Mouse (Mus musculus) regulatory T cell (primary cell): ENCODE data around the gene Mlst8.

ENCODE experiments used
- in situ Hi-C: fragments of 300-600 bp; cut with MboI, MseI; formaldehyde crosslinking; loops from one replicate; pipeline ENCODE4 v1.15.1; 2025; ENCODE audit warnings: high pct_unique_total_duplicates

The Mlst8 gene

DNA sequence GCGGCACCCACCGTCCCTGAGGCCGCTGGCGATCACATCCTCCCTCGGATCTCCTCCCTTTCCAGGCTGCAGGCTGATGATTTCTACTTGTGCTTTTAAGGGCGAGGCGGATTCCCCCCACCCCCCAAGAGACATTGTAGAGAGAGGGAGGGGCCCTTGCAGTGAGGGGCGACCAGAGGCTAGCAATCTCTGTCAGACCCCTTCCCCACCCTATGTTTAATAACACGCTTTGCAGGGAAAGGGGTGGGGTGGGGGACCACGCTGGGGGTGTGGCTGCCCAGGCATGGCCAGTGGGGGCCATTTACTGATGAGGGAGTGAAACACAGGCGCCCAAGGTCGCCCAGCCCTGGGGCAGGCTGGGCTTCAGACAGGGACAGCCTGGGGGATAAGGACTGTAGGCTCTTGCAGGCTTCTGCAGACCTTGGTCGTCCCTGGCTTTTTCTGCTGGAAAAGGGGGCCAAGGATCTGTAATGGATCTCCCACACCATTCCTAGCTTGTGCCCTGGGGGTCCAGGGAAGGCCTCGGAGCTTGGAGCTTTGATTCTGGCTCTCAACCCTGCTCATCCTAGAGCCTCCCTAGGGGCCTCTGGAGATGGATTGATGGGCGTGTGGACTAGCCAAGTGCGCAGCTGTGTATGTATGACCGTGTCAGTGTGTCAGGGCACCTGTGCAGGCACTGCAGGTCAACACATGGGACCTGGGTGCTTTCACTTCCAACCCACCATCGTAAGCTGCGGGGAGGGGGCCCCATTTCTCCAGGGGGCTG, 10.6 kb upstream of the Mlst8 start:
- in situ Hi-C loops = no loop called here

DNA sequence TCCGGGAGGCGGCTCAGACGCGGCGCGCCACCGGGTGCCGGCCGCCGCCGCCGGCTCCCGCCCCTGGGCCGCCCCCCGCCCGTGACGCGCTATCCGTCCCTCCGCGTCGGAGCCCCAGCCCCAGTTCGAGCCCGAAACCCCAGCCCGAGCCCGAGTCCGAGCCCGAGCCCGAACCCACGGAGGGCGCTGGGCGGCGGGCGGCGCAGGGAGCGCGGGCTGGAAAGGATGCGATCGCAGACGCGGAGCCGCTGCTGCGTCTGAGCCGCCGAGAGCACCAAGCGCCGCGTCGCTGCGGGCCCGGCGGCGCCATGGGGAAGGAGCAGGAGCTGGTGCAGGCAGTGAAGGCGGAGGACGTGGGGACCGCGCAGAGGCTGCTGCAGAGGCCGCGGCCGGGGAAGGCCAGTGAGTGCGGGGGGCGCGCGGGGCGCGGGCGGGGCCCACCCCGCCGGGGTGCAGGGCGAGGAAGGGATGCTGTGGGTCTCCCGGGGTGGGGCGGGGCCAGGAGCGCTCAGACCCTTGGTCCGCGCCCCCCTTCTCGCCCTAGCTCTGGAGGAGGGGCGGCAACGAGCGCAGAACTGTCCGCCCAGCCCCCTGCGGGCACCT, 9.9 kb upstream of the Mlst8 start:
- in situ Hi-C loops = no loop called here

DNA sequence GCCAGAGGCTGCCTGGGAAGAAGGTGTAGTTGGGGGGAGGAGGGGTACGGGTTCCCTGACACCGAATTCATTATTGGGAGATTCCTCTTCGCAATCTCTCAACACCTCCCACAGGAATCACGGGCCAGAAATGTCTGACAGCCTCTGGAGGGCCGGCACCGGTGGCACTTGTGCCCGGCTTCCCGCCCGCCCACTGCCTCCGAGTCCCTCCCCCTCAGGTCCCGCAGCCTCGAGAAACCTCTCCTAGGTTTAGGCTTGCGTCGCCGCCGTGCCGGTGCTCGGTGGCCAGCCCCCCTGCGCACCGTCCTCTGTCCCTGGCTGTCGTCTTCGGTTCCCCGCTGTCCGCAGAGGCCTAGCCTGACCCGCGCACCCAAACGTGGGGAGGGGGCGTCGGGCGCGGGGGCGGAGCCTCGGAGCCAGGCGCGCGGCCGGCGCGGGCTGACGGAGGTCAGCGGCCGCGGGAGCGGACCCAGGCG, 9.3 kb upstream of the Mlst8 start, which contains the start of gene Caskin1:
TSS of gene Caskin1 (plus strand) at position 416 of the 476 bp plus-strand sequence.
- in situ Hi-C loops = no loop called here

DNA sequence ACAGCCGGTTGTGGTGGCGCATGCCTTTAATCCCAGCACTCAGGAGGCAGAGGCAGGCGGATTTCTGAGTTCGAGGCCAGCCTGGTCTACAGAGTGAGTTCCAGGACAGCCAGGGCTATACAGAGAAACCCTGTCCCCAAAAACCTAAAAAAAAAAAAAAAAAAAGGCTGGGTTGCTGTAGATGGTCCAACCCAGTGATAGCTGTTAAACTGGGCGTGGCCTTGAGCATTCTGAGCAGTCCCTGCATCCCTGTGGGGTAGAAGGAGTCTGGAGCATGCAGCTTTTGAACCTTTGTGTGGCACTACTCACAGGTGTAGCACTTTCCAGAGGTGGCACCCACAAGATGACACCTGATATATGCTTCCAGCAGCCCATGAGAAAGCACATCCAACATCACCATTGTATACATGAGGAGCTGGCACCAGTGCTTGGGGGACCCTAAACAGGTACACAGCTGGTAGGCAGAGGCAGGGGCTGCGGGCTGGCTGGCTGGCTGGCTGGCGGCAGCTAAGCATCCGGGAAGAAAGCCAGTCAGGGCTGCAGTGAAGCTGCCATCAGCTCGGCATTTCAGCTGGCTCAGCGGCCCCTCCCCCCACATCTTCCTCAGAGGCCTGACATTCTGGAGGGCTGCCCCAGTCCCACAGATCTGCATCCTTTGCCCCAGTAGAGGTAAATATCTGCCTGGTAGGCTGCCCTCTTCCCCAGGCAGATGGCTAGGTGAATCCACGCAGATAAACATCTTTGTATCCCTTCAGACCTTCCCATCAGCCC, 6.4 kb upstream of the Mlst8 start:
- in situ Hi-C loops = no loop called here

DNA sequence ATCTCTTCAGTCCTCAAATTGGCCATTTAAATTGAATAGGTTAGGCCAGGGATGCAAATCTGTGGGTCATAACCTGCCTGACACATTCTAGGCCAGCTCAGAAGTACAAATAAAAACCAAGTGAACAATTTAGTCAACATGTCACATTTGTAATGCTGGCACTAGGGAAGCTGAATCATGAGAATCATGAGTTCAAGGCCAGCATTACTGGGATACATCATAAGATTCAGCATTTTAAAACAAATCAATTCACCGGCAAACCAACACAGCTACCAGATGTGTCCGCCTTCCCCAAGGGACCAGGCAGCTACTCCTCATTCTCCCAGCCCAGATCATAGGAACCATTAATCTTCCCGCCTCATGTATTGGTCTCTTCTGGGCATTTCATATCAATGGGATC, 4.6 kb upstream of the Mlst8 start:
- in situ Hi-C loops = no loop called here

DNA sequence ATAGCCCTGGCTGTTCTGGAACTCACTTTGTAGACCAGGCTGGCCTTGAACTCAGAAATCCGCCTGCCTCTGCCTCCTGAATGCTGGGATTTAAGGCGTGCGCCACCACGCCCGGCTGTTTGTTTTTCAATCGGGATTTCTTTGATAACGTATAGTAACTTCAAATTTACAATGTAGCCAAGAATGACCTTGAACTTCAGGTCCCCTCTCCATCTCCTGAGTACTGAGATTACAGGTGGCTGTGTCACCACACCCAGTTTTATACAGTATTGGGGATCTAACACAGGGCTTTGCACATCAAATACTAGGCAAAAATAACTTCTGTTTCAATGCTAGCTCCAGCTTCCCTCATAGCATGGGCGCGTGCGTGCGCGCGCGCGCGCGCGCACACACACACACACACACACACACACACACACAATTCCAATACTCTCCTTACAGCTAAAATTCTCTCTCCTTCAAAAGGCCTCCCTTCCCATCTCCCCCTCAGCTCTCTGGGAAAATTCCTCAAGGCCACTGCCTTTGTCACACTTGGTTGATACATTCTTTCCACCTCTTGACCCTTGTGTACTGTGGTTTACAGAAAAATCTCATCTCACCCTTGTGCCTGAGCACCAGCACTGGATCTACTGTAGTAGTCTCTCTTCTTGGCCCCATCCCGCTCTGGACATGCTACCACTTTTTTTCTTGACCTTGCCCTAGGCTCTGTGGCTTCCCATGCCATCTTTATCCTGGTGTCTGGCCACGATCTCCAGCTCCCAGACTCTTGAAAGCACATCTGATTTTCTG, 2.3 kb upstream of the Mlst8 start:
- in situ Hi-C loops = no loop called here

DNA sequence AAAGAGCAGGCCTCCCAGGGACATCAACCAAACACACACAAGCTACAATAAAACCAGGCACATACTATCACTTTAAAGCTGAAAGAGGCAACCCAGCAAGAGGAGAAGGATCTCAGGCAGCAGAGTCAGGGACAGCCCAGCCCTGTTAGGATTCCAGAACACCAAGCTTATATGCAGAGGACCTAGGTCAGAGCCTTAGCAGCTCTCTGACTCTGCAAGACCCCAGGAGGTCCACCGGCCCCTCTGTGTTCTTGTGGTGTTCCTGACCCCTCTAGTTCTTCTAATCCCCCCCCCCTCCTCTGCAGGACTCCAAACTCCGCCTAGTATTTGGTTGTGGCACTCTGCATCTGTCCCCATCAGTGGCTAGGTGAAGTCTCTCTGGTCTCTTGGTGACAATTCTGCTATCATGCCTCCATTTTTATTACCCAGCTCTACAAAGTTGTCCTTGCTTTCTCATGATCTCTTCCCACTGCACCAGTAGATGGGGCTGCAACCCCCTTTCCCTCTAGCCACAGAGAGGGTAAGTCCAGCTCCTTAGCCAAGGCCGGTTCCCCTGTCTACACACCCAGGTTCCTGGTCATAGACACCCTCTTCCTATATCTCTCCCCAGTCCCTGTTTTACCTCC, 1.4 kb upstream of the Mlst8 start:
- in situ Hi-C loops = no loop called here

DNA sequence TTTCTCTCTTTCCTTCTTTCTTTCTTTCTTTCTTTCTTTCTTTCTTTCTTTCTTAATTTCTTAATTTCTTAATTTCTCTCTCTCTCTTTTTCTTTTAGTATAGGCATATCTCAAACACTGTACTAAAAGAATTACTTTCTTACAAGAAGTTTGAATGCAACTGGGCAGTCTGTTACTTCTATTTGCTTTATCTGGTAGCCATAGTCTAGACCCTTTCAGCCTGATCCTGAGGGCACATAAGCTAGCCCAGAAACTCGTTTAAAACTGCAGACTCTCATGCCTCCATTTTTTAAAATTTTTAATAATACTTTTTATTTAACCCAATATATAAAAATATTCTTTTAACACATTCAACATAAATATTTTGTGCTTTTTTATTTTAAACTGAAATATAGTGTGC, 553 bp upstream of the Mlst8 start:
- in situ Hi-C loops = no loop called here

DNA sequence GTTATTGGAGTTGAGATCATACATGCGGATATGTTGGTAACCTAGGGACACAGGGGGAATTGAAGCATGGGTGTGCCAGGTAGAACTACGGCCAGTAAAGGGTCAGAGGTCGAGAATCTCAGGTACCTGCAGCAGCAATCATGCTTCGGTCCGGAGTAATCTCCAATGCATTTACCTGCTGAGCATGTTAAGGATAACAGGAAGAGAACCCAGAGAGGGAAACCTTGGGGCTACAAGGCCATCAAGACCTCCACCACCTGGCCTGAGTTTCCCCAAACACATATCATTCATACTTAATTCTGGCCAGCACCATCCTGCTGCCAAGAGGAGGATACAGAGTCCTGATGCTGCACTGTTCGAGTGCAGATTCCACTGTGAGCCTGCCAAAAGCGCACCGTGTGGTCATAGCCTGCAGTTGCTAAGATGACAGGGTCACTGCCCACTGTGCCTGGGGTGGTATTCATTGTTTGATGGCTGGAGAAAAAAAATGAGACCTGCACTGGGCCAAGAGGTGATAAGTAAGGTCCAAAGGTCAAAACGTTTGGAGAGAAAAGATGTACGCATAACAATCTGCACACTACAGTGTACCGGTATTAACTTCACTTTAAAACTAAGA, 785 bp downstream of the Mlst8 start:
- in situ Hi-C loops = no loop called here

DNA sequence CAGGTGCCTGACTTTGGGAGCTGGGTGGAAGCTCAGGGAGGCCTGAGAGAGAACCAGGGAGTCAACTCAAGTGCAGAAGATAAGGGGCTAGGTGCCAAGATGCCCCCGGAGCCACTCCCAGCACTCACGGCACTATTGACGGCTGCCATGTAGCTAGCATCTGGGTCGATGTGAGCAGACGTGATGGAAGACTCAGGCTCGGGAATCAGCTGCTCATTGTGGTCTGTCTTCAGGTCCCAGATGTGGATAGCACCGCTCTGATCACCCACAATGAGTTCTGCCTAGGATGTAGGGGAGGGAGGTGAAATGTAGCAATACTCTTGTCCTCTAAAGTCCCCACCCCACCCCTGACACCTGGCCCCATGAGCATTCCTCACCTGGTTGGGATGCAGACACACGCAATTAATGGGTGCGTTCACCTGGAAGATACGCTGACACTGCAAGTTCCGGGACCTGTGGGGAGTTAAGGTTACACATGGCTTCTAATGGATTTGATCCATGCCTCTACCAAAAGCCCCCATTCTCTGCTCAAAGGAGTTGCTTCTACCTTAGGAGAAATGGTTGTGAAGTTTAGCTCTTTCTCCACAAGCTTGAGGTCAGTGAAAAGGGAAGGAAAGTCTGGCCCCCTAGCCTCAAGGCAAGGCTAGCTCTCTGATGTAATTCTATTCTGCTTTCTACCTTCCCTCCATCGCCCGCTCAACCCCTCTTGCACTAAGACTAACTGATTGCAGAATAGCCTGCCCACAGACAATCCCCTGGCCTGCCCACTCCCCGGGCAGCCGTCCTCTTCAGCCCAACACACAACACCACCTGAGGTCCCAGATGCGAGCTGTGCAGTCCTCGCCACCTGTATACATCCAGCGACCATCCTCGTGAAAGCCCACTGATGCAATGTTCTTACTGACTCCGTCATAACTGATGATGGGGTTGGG, 1.6 kb downstream of the Mlst8 start:
- in situ Hi-C loops = no loop called here

DNA sequence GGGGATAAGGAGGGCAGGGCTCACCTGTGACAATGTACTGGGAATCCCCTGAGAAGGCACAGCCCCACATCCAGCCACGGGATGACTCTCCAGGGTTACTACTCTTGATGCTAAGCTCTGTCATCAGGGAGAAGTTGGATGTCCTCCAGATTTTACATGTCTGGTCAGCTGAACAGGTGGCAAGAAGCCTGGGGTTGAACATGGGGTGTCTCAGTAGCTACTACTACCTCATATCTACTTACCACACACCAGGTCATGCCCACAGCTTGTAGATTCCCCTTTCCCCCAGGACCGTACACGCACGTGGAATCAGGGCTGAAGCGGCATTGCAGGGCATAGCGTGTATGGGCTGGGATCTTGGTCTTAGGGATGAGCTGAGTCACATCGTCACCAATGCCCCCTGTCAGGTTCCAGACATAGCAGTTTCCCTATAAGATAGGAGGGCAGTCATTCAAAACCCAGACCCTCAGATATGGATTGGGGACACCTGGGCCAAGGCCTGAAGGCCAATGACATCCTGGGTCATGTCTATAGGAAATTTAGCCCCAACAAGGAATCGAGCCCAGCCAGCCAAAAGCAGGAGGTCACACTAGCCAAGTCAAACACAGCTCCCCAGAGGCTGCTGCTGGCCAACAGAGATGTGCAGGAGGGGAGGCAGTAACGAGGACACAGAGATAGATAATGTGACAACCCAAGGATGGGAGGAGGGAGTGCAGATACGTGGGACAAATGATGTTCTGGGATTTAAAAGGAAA, 2.7 kb downstream of the Mlst8 start:
- in situ Hi-C loops = no loop called here

DNA sequence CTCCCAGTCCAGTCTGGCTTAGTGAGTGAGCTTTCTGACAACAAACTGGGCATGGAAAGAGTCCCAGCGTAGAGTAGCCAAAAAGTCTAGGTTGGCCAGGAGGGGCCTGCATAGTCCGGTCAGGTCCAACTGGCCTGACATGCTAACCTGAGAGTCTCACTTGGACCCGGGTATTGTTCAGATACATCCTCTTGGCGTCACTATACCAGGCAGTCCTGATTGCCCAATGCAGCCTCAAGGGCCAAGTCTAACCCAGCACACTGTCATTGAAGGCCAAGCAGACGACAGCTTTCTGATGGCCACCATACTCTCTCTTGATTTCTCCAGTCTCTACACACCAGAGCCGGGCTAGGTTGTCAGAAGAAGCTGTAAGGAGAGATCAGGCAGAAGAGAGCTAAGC, 3.3 kb downstream of the Mlst8 start:
- in situ Hi-C loops = no loop called here

DNA sequence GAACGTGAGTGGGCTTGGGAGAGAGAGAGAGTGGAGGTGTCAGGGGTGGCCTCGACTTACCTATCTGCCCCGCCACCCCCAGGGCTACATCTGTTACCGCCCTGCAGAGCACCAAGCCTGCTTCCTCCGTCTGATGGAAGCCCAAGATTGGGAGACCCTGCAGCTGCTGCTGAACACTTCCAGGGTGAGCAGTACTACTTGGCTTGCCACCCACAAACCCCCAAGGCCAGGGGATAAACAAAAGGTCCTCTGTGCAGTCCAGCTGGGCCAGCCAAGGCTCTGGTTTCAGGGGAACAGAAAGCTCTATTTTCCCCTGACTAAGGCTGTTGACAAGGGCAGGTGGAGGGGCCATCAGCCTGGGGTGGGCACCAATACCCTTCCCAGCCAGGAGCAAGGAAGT, 4.3 kb downstream of the Mlst8 start:
- in situ Hi-C loops = no loop called here

DNA sequence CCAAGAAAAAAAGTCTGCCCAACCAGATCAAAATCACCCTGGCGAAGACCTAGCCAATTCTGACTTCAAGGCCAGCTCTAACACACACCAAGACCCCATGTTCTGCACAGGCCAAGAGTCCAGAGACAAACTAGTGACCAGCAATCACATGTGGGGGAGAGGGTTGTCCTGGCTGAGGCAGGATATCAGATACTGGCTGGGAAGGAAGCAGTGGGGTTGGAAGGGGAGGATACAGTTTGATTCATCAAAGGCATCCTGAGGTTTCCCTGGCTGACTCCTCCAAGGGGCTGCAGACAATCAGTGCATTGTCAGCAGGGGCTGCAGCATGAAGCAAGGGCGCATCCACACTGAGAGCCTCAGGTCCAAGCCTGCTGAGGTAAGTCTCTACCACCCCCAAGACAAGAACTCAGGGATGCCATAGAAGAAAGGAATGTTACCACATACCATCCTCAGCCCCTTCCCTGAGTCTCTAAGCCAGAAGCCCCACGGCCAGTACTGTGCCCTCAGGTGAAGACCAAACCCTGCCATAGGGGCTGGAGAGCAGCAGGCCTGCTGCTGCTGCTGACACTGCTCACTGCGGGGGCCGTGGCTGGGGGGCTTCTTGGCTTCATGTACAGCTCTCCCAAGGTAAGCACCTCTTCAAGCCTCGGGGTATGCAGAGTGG, 5.1 kb downstream of the Mlst8 start, which contains the start of gene Bricd5:
TSS of gene Bricd5 (plus strand) at position 273 of the 664 bp plus-strand sequence.
- in situ Hi-C loops = no loop called here

DNA sequence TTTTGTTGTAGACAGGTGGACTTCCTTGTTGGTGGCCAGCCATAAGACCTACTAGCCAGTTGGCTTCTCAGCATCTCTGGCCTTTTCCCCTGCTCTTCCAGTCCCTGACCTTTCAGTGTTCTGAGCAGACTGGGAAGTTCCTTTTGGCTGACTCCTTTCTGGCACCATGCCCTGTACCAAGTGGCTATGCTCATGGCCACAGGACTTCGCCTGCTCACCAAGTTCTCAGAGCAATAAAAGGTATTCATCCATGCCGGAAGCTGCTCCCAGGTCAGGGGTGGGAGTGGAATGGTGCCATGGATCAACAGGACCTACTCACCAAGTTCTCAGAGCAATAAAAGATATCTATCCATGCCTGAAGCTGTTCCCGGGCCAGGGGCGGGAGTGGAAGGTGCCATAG, 6.4 kb downstream of the Mlst8 start:
- in situ Hi-C loops = no loop called here

DNA sequence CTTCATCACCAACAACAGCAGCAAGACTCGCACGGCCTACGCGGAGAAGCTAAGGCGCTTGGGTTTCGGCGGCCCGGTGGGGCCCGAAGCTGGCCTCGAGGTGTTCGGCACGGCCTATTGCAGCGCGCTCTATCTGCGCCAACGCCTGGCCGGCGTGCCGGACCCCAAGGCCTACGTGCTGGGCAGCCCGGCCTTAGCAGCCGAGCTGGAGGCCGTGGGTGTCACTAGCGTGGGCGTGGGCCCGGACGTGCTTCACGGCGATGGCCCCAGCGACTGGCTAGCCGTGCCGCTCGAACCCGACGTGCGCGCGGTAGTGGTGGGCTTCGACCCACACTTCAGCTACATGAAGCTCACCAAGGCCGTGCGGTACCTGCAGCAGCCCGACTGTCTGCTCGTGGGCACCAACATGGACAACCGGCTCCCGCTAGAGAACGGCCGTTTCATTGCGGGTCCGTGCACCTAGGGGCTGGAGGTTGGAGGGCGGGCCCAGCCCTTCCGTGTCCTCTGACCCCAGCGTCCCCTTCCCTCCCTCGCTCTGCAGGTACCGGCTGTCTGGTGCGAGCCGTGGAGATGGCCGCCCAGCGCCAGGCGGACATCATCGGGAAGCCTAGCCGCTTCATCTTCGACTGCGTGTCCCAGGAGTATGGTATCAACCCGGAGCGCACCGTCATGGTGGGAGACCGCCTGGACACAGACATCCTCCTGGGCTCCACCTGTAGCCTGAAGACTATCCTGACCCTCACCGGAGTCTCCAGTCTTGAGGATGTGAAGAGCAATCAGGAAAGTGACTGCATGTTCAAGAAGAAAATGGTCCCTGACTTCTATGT, 8.0 kb downstream of the Mlst8 start:
- in situ Hi-C loops = no loop called here

DNA sequence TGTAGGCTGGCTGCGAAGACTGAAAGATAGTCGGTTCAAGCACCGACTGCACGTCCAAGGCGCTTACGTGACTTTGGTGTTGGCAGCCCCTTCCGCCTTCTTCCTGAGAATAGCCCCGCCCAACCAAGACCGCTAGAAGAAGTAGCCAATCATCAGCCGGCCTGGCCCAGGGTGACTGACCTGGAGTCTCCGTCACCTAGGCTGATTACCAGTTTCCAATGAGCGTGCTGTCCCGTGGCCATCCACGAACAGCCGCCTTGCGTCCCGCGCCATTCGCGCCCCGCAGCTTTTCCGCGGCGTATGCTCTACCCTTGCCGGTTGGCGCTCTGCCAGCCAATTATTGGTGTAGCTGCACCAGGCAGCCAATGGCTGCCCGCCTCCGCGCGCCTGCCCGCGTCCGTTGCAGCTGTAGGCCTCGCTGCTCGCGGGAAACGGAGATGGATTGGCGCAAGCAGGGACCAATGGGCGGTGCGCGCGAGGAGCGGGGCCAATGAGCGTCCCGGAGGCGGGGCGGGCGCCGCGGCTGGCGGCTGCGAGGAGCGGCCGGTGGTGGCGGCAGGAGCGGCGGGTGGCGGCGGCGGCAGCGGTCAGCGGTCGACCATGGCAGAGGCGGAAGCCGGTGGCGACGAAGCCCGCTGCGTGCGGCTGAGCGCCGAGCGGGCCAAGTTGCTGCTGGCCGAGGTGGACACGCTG, 8.8 kb downstream of the Mlst8 start, which contains the start of the genes E4f1 and Pgp:
TSS of gene E4f1 (minus strand) at position 404 of the 693 bp plus-strand sequence.
TSS of gene Pgp (plus strand) at position 483 of the 693 bp plus-strand sequence.
- in situ Hi-C loops = no loop called here
